13 mouse cellular contexts compared by ENCODE assay signal in the genomic region with DNA sequence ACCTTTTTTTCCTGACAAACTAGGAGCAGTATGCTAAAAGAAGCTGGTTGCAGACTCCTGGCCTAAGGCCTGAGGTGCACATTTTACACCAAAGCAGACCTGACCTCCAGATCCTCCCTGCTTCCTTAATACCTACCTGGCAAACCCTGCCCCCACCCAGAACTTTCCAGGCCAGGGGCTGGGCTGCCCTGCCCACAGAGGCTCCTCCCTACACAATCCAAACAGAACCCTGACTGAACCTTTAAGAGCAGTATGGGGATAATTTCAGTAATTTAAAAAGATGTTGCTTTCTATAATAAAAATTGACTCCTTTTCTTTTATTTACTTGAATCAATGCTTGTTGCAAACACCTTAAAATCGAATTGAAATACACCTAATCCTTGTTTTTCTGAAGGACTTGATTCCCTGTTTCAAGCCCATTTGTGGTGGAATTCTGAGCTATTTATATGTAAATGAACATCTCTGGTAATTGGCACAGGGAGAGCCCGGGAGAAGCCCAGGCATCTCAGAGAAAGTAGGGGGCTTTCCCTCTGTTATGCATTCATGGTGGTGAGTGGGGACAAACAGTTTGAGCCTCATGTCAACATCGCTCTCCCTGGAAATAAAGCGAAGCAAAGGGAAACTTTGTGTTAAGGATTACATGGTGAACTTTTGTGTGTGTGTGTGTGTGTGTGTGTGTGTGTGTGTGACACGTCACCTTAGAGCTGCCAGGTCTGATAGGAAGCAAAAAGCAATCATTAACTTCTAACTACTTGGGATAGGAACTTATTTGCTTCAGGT.
DNase-seq lines count a peak whose midpoint lies in the region; ATAC-seq and TF ChIP-seq lines count a peak whose summit lies in the region.
"Had no signal": no experiment of that assay in that cellular context is flagged by ENCODE, and none has a peak within 500 bp of the region (broad histone marks: within the 10 kb centered on the region; RNA-seq: fewer than 3 reads in every experiment).

No protein-coding gene starts in this region.

- H3K4me2 ChIP-seq in liver, postnatal 0 days (ENCODE audit: low read depth, low read length): no peak overlapping the region
- no peak overlapping the region for H3K4me2 ChIP-seq in forebrain, embryonic 14.5 days (ENCODE audit: low read length)
- no peak overlapping the region for H3K4me2 ChIP-seq in stomach, embryonic 15.5 days
- H3K4me2 ChIP-seq: embryonic facial prominence, embryonic 15.5 days had no signal

- no peaks in the 10 kb centered on the region for H3K27me3 ChIP-seq in liver, adult 2 months (ENCODE audit: control insufficient read depth, insufficient read depth, low read length)
- no peaks in the 10 kb centered on the region for H3K27me3 ChIP-seq in liver, postnatal 0 days (ENCODE audit: insufficient read depth, low read length)
- H3K27me3 ChIP-seq in forebrain, embryonic 14.5 days (replicated peaks; ENCODE audit: control insufficient read depth, insufficient read depth, low read length): no peaks in the 10 kb centered on the region
- no peaks in the 10 kb centered on the region for H3K27me3 ChIP-seq in stomach, embryonic 15.5 days (replicated peaks)
- H3K27me3 ChIP-seq: embryonic facial prominence, embryonic 15.5 days had no signal

- H3K9ac ChIP-seq in liver, adult 2 months (ENCODE audit: low read depth, low read length): no peak overlapping the region
- H3K9ac ChIP-seq in liver, postnatal 0 days (replicated peaks): no peak overlapping the region
- no peak overlapping the region for H3K9ac ChIP-seq in forebrain, embryonic 14.5 days (ENCODE audit: low read length)
- H3K9ac ChIP-seq in stomach, embryonic 15.5 days: no peak overlapping the region
- H3K9ac ChIP-seq: embryonic facial prominence, embryonic 15.5 days had no signal

- no peak for ATAC-seq in liver, postnatal 0 days
- ATAC-seq in forebrain, embryonic 14.5 days: peak; percentile 85
- ATAC-seq in stomach, embryonic 15.5 days (ENCODE audit: insufficient read depth, low FRiP score, low read depth): peak; percentile 83
- ATAC-seq in erythroid progenitor cell, adult 5-6 weeks (replicated peaks; ENCODE audit: low FRiP score, poor library complexity, severe bottlenecking): no peak
- ATAC-seq: activated CD4-positive, CD25-positive, alpha-beta regulatory T cell, adult 4 months had no signal

- no peak for TF ChIP-seq EP300 in liver, postnatal 0 days (IDR thresholded peaks at IDR 0.05; ENCODE audit: low read depth)

- peak; percentile 15 for DNase-seq in liver, adult 2 months (ENCODE audit: extremely low read depth, low read depth, low spot score)
- DNase-seq in liver, postnatal 0 days: no peak
- peak; percentile 73 for DNase-seq in forebrain, embryonic 14.5 days (ENCODE audit: low spot score)
- peak; percentile 26 for DNase-seq in kidney, postnatal 10 days
- DNase-seq in left cerebral cortex, adult 18-20 months (ENCODE audit: low spot score in 2 of 2): no peak
- DNase-seq in gastrocnemius, postnatal 14 days: no peak
- DNase-seq: cerebellum, adult 2 months; gastrocnemius, postnatal 36 days; liver had no signal

- H3K9me3 ChIP-seq in liver, postnatal 0 days (ENCODE audit: low read length): no peaks in the 10 kb centered on the region
- H3K9me3 ChIP-seq in forebrain, embryonic 14.5 days (replicated peaks; ENCODE audit: control insufficient read depth, low read length): no peaks in the 10 kb centered on the region
- H3K9me3 ChIP-seq in stomach, embryonic 15.5 days: no peaks in the 10 kb centered on the region
- H3K9me3 ChIP-seq: embryonic facial prominence, embryonic 15.5 days had no signal

- WGBS in liver, adult 2 months: 58% methylated on average over 5 of the region's 5 CpGs
- WGBS in liver, postnatal 0 days (ENCODE audit: insufficient replicate concordance): 53% methylated on average over 5 of the region's 5 CpGs
- 5% methylated on average over 5 of the region's 5 CpGs for WGBS in forebrain, embryonic 14.5 days
- WGBS in stomach, embryonic 15.5 days: 48% methylated on average over 5 of the region's 5 CpGs

- intact Hi-C loops in gastrocnemius, postnatal 14 days (cut with DNase I; ENCODE audit: low total_unique reads): no loop called here

- no peak for TF ChIP-seq POLR2A in liver, adult 2 months (IDR thresholded peaks at IDR 0.05; ENCODE audit: extremely low read depth, insufficient read depth, low read length)

- no peak overlapping the region for H3K4me3 ChIP-seq in liver, adult 2 months (ENCODE audit: insufficient read depth, low read depth, low read length)
- H3K4me3 ChIP-seq in liver, postnatal 0 days (ENCODE audit: low read depth, low read length): no peak overlapping the region
- no peak overlapping the region for H3K4me3 ChIP-seq in forebrain, embryonic 14.5 days (ENCODE audit: low read depth, low read length)
- H3K4me3 ChIP-seq in stomach, embryonic 15.5 days (replicated peaks): no peak overlapping the region
- H3K4me3 ChIP-seq: embryonic facial prominence, embryonic 15.5 days had no signal

- TF ChIP-seq CTCF in liver, adult 2 months (IDR thresholded peaks at IDR 0.05; ENCODE audit: low read depth, low read length): no peak
- no peak for TF ChIP-seq CTCF in liver, postnatal 0 days (IDR thresholded peaks at IDR 0.05; ENCODE audit: low read depth)

- H3K27ac ChIP-seq in liver, adult 2 months (replicated peaks; ENCODE audit: insufficient read depth, low read depth, low read length): no peak overlapping the region
- no peak overlapping the region for H3K27ac ChIP-seq in liver, postnatal 0 days (ENCODE audit: low read depth)
- H3K27ac ChIP-seq in forebrain, embryonic 14.5 days (ENCODE audit: low read depth, low read length): no peak overlapping the region
- no peak overlapping the region for H3K27ac ChIP-seq in stomach, embryonic 15.5 days
- H3K27ac ChIP-seq: embryonic facial prominence, embryonic 15.5 days had no signal

- H3K79me2 ChIP-seq in liver, adult 2 months (ENCODE audit: control insufficient read depth, insufficient read depth, low read length): no peaks in the 10 kb centered on the region

- no peaks in the 10 kb centered on the region for H3K36me3 ChIP-seq in liver, adult 2 months (ENCODE audit: control insufficient read depth, insufficient read depth, low read length)
- no peaks in the 10 kb centered on the region for H3K36me3 ChIP-seq in liver, postnatal 0 days (replicated peaks; ENCODE audit: insufficient read depth, low read length)
- H3K36me3 ChIP-seq in forebrain, embryonic 14.5 days (ENCODE audit: control insufficient read depth, insufficient read depth, low read length): no peaks in the 10 kb centered on the region
- no peaks in the 10 kb centered on the region for H3K36me3 ChIP-seq in stomach, embryonic 15.5 days
- H3K36me3 ChIP-seq: embryonic facial prominence, embryonic 15.5 days had no signal

- H3K4me1 ChIP-seq in liver, adult 2 months (ENCODE audit: control insufficient read depth, insufficient read depth, low read length): no peaks in the 10 kb centered on the region; the same call in 1 of the 2 replicates
- no peaks in the 10 kb centered on the region for H3K4me1 ChIP-seq in liver, postnatal 0 days (ENCODE audit: insufficient read depth)
- H3K4me1 ChIP-seq in forebrain, embryonic 14.5 days (ENCODE audit: control insufficient read depth, insufficient read depth, low read length): peaks cover 6% of the 10 kb centered on the region; the same call in 1 of the 2 replicates
- H3K4me1 ChIP-seq in stomach, embryonic 15.5 days: no peaks in the 10 kb centered on the region
- H3K4me1 ChIP-seq: embryonic facial prominence, embryonic 15.5 days had no signal

Comparison
In these comparisons a context has a peak if more than half of its experiments do, and no peak if none do; other contexts are left out.
1. DNase-seq: peak in liver, adult 2 months (single experiment), forebrain, embryonic 14.5 days (single experiment) and kidney, postnatal 10 days (single experiment); none in liver, postnatal 0 days (single experiment), left cerebral cortex, adult 18-20 months (0 of 2) and gastrocnemius, postnatal 14 days (single experiment).
2. ATAC-seq: peak in forebrain, embryonic 14.5 days (single experiment) and stomach, embryonic 15.5 days (single experiment); none in liver, postnatal 0 days (single experiment) and erythroid progenitor cell, adult 5-6 weeks (single experiment).